Mouse (Mus musculus) G1E (cell line): ENCODE results near the gene Gfy.

Source experiments
- CTCF ChIP-seq: IDR thresholded peaks from 2 replicates; pipeline ENCODE4 v1.5.1; 2012; ENCODE audit warnings: low read depth, low read length, inconsistent platforms, mixed read lengths
- GATA1 ChIP-seq: IDR thresholded peaks from 2 replicates; pipeline ENCODE4 v1.6.1; 2012; ENCODE audit warnings: borderline replicate concordance, low read length, inconsistent platforms, mixed read lengths
- GATA2 ChIP-seq: IDR thresholded peaks from 2 replicates; pipeline ENCODE4 v1.6.1; 2012; ENCODE audit warnings: low read depth, low read length, inconsistent platforms, borderline replicate concordance
- TAL1 ChIP-seq: conservative IDR thresholded peaks from 2 replicates; pipeline ENCODE4 v1.6.1; 2012; ENCODE audit warnings: low read depth, low read length, inconsistent platforms, mixed read lengths

- TF ChIP-seq TAL1 (no peak), CTCF (no peak), GATA2 (no peak), GATA1 (no peak)
Observed at GRCm38 (mm10) chr7:45138403-45138802, 41.0 kb downstream of the Gfy start.
